Mouse (Mus musculus) right cerebral cortex, postnatal 25 days (tissue): ENCODE results near the gene Apba1.

Experiments
- DNase-seq: peaks from one replicate; pipeline ENCODE4 v3.0.0; 2022

Gene Apba1

DNA sequence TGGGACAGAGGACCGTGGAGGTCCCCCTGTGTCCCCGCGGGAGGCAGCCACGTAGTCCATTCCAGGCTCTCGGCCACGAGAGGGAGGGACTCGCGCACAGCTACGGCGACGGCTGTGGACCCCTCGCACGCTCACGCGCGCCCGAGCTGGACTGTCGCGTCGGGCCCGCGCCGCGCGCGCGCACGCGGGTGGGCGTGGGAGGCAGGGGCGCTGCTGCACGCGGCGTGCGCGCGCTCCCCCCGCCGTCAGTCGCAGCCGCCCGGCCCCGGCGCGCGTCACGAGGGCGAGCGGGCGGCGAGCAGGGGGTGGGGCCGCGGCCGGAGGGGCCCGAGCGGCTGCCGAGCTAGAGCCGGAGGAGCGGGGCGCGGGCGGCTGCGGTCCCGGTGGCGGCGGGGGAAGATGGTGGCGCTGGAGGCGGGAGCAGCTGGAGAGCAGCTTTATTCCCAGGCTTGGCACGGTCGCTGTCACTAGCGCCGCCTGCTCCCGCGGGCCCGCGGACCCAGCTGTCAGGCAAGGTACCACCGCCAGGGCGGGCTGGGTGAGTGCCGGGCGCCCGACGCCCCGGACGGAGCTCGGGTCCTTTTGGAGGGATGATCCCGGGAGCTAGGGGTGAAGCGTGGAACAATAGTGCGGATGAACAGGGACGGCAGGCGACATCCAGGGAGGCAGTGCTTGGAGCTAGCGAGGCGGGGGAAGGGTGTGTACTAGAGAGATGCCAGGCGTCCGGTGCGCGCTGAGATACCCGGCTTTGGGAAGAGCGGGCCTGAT is at the start of gene Apba1:
TSS of gene Apba1 (plus strand) at position 334 of the 768 bp plus-strand sequence.
- DNase-seq: peak; percentile 91

DNA sequence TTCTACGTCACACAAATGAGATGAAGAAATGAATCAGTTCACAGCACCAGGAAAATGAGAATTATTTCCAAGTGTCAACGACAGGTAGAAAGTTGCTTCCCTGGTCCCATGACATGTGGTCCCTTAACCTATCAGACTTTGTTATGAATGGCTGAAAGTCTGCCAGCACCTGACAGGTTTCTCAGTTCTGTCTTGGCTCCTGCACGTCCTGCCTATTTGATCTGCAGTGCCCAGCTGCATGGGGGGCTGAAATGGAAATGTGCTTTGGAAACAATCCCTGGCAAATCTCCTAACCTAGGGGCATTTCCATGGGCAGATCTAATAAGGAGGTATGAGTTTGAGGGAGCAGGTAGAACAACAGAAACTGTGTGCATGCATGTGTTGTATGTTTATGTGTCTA is 12.2 kb upstream of the Apba1 start:
- DNase-seq: no peak

DNA sequence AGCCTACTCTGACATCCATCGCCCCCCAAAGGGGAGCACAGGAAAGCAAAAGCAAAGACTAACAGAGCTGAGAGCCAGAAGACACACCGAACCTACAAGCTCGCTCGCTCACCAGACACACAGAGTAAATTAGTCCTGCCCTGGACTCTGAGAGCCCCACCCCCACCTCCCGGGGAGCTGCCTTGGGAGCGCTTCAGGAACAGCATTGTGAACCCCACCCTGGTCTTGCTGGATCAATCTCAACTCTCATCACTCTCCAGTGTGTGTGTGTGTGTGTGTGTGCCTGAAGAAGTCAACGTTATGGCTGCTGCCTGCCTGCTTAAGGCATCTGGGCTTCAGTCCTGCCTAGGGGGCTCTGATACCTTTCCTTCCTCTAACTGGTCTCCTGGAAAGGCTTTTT is 1.7 kb upstream of the Apba1 start:
- no peak for DNase-seq

DNA sequence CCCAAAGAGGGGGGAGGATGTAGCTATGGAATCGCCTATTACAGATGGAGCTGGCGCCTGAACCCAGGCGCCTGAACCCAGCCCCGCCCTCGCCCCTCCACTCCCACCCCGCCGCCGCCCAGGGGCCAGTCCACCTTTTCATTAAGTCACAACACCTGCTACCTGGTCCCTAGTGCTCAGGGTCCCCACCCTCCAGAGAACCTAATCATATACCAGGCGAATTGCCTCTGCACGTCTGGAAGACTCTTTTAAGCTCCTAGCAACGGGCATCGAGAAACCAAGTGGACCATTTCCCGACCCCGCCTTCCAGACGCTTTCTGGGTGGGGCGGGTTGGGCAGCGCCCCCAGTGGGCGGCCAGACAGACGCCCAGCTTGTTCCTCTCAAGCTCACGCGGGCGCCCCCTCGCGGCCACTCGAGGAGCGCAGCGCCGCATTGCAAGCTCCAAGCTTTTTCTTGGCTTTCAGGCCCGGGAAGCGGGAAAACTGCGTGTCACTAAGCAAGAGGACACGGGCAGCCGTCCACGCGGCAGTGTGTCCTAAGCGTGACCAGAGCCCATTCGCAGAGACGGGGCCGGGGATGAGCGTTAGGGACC is 630 bp upstream of the Apba1 start:
- no peak for DNase-seq

DNA sequence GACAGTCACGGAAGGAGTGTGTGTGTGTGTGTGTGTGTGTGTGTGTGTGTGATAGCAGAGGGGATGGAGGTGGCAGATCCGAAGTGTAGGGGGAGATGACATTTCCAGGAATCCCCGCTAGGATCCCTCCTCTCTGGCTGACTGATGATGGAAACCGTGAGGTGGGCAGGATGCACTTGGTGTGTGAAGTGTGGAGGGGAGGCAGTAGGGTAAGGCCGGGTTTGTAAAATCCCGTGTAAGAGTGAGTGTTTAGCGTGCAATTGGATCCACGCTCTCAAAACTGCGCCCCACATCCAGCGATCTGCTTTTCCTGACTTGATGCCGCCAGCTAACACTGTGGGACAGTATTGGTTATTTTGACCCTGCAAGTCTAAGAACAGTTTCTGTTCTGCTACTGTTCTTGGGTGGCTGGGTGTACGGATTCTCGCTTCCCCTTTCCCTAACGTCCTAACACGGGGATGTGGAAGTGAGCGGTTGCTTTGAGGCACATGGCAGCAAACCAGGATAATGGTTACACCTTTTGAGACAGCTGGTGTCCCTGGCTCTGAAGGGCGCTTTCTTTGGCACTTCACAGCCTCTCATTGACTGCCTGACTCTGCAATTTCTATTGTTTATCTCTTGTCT is 747 bp downstream of the Apba1 start:
- peak; percentile 32 for DNase-seq

DNA sequence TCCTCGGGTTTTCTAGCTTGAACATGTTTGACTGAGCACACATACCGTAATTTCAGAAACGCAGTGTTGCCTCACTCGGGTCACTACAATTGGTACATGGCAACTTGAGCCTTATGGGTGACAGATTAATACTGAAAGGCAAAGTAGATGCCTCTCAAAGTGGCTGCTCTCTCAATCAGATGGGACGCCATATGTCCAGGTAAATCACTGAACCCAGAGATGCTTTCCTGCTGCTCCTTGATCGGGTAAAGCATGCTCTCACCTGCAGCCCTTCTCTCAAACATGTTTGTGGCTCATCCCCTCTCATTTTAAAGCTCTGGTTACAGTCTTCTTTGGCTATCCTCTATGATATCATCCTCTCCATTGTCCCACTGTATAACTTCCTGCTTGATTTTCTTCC is 4.7 kb downstream of the Apba1 start:
- DNase-seq: no peak

DNA sequence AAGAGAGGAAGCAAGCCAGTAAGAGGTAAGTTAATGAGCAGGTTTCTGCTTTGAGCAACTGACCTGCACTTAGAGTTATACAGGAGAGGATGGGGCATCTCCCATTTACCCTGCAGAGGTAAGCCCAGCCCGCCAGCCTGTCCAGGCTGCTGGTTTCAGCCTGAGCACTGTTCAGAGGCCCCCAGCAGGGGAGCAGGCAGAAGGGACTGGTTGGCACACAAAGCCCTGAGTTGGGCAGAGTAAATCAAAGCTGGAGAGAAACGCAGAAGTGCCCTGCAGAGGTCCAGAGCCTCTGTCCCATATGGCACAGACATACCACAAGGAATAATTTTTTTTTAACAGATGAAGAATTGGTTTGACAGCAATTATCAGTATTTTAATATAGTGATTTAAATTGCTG is 5.4 kb downstream of the Apba1 start:
- DNase-seq: no peak

DNA sequence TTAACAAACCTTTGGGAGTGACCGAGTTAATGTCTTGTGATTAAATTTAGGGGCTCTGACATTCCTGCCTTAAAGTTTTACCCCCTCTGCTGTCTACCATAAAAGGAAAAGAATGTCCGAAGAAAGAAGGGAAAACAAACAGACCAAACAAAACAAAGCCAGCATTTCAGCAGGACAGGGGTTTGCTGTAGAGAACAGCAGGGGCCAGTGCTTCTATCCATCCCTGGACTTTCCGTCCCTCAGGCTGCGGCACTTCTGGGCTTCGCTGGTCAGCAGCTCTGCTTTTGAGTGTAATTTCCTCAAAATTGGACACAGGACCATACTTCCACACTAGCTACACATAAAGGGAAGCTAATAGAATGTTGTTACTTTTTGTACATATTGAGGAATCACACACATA is 10.2 kb downstream of the Apba1 start:
- no peak for DNase-seq

DNA sequence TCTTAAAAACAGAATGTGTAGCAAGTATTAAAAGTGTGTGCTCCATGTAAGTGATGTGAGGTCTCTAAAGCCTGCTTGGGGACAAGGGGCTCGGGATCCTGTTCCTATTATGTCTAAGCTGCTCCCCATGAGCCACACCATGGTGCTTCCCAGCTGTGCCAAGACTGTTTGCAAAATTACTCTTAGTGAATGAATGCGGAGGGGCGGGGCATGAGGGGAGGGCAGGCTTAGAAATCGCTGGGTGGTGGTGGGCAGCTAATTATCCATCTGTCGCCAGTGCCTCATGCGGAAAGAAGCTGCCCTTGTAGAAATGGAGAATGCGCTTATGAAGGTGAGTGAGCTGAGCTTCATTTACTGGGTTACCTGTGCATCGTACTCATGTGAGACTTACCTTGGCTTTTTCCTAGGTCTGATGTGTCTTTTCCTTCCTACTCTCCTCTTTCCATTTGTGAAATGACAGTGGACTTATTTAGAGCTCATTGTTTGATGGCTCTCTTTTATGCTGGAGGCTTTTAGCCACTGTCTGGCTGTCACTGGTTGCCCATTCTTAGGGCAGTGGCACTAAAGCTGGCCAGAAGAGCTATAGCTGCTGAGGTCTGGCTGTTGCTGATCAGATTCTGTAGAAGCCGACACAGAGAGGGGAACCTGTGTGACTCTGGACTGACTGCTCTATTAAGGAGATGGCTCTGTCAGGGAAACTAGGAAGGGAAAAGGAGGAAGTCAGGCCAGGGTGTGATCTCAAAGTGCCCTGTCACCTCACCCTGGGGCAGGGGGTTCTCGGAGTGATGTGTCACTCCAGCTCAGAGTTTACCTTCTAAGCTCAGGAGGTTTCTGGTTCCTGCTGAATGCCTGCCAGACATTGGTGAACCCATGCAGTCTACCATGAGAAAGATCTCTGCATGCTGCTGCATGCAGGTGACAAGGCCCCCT is 12.1 kb downstream of the Apba1 start:
- no peak for DNase-seq

DNA sequence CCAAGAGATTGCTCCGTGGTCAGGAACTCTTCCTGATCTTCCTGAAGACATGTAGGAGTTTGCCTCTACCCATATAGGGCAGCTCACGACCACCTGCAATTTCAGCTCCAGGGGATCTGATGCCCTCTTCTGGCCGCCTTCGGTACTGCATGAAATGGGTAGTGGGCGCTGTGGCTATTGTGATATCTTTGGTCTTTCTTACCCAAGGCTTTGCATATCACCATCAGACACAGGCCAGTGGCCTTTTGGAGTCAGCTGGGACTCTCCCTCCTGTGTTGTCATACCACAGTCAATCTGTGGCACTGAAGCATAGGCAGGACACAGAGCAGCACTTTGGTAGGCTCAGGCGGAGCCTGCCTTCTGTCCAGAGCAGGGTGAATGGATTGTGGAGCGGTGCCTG is 13.3 kb downstream of the Apba1 start:
- no peak for DNase-seq

DNA sequence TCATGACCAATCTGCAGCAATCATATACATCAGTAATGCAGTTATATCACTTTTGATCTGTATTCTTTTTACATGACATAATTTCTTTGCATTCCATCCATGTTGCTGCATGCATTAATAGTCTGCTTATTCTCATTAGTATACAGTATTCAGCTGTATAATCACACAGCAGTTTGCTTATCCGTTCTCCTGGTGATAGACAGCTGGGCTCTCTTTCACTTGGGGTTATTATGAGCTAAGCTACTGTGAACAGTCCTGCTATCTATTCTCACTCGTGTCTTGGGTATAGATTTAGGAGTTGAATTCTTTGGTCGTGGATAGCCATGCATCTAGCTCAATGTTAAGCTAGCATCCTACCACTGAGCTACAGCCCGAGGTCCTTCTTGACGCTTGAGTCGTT is 16.7 kb downstream of the Apba1 start:
- DNase-seq: no peak

DNA sequence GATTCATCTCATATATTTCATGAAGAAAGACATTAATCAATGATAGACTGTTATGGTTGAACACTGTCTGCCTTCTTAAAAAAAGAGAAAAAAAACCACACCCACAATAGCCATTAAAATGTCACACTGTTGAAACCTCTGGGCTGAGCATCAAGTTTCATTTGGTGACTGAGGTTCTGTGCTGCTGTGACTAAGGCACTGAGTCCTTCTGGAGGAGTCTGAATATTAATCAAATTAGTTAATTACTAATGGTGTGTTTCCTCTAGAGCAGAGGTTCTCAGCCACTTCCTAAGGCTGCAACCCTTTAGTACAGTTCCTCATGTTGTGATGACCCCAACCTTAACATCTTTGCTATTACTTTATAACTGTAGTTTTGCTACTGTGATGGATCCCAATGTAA is 20.4 kb downstream of the Apba1 start:
- DNase-seq: no peak

DNA sequence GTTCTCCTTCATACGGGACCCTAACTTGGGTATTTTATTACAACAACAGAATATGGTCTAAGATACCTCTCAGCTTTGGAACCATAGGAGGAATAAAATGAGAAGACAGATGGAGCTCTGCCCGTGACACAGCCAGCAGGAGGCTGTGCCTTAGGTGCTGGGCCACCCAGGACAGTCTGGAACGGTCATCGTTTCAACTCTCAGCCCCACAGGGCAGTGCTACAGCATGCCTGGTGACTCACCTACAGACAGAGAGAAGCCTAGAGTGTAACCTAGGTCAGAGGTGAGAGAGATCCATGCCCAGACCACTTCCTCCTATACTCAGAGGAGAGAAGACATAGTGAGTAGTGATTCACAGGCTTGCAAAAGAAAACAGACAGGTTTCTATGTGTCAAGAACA is 21.4 kb downstream of the Apba1 start:
- DNase-seq: no peak

DNA sequence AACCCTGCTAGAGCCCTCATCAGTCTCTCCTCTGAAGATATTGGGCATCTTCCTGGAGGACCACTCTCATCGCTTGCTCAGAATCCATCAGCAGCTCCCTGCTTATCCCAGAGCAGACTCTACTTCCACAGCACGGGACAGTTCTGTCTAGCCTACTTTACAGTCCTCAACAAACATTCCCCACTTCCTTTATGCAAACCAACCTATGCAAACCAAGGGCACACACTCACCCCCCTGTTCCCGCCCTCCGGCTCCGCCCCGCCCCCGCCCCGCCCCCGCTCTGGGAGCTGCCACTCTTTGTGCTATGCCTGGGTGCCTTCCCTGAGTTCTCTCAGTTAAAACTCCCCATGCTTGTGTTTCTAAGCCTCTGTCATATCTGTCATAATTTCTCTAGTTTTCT is 23.3 kb downstream of the Apba1 start:
- no peak for DNase-seq

DNA sequence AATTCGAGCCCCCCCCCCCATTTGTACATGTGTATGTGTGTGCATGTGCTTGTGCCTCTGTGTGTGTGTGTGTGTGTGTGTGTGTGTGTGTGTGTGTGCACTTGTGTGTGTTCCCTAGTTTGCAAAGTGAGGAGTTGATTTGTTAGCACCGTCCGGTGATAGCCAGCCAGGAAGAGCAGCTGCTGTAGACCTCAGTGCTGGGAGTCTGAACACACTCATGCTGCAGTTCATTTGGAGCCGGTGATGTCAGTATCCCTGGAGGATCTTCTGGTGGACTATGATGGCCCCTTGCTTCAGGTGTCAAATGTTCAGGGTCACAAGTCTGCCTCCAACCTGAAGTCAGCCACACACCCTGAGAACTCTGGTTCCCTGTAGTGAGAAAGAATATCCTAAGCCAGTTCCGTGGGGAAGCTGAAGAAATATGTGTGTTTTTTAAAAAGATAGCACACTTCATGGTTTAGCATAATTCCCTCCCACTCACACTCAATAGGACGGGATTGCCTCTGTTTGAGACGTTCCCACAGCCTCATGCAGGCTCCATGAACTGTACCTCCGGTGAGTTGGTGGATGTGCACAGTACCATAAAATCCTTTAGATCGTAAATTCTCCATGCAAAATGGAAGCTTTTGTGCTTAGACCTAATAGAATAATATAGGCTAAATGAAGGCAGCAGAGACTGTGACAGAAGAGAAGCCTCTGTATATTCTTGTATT is 29.9 kb downstream of the Apba1 start:
- DNase-seq: no peak

DNA sequence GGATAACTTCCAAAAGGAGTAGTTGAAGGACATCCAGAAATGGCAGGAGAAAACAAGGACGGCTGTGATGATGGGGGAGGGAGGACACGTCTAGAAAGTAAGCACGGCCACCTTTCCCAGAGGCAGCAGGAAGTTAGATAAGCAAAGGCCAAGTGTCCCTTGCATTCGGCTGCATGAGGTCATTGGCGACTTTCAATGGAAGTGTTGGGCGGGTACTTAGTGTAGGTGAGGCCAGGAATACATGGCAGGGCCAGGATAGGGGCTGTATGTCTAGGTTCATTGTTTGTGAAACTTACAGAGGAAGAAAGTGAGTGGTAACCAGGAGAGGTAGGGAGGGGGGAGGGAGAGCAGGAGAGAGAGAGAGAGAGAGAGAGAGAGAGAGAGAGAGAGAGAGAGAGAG is 33.0 kb downstream of the Apba1 start:
- no peak for DNase-seq

DNA sequence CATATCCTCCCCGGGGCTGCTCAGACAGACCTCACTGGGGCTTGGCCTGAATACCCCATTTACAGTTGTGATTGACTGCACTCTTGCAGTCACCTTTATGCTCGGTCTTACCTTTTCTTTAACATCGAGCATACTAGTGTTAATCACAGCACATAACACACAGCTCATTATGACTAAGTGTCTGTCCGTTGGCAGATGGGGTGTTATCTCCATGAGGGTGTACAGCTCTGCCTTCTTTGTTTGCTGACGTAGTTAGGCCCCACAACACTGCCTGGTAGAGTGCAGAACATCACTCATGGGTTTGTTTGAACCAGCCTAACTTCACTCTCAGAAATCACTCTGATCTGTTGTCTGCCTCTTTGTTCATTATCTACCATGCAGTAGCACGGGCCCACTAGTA is 33.9 kb downstream of the Apba1 start:
- no peak for DNase-seq

DNA sequence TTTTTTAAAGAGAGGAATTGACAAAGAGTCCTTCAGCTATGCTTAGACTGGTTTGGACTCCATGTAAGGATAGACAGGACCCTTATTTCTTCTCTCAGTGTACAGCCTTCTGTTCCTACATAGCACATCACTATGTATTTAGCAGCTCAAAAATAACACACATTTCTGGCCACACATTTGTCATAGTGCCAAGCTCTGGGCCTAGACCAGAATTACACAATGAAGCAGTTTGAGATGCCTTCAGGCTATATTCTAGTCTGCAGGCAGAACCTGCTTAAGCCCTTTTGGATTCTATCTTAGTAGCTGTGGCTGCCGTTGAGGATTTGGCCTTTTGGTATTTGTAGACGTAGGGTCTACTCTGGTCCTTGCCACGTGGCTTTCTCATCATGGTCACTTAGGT is 35.8 kb downstream of the Apba1 start:
- peak; percentile 36 for DNase-seq

DNA sequence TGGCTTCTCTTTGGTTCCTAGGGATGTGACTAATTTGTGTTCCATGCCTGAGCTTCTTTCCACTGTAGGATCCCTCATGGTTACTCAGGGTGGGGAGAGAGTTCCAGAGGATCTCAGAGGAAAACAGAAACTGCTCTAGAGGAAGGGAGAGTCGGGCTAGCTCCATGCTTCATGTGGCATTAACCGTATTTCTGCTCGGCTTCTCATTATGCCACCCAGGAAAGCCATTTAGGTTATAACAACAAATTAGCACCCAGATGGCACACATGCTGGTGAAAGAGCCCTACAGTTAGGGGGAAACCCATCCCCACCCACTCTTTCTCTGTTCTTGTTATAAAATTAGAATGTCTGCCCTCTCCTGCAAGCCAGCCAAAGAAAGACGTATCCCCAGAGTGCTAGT is 36.5 kb downstream of the Apba1 start:
- DNase-seq: no peak

DNA sequence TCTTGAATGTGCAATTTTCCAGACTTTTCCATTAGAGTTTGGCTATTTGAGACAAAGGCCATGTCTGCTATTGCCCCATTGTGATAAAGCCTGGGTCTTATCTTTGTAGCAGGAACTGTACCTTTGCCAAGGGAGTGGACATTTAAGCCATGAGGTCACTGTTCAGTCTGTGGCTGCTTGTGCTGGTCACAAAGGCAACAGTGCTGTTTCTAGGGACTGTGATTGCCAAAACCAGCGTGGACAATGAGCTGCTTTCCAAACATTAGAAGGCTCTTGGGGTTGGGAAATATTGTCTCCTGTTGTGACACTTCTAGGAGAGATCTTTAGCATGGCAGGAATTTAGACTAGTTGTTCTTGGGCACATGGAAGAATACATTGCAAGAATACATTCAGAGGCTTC is 42.5 kb downstream of the Apba1 start:
- DNase-seq: no peak

DNA sequence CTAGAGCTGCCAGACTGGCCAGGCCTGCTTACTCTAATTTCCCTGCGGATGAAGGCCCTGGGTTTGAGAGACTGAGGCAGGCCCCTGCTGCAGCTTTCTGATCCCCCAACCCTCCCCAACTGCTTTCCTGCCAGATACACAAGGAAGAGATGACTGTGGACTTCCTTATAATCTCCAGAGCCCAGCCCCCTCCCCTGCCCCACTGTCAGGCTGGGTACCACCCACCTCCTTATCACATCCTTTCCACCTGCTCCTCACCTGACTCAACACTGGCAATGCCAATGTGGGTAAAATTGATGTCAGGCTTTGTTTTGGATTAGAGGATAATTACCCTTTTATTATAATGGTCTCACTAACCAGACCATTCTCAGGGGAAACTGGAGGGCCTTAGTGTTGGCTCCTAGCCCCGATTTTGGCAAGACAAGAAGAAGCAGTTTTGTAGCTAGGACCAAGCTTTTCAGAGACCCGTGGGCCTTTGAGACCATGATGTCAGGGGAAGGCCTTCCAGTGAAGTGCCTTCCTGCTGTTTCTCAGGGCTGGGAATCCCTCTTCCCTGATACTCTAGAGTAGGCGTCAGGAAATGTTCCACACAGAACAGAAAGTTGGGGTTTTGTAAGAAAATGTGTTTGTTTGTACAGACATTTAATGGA is 44.7 kb downstream of the Apba1 start:
- DNase-seq: no peak

DNA sequence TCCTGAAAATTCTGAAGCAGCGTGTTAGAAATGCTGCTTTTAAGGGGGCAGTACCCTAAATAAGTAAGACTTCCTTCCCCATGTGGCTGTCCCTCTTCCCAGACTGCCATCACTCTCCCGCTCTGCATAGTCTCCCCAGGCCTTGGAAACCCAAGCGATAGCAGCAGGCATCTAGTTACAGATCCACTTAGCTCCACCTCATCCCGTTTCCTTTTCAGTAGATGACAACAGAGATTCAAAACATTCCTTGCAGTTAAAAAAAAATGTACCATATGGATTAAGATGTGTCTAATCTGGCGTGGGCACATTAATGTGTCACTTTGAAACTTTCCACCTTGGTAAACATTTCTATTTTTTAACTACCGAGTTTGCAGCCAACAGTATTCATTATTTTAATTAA is 48.1 kb downstream of the Apba1 start:
- no peak for DNase-seq
